Mouse (Mus musculus) ES-E14 (cell line): ENCODE measurements around the gene Nfx1.

ENCODE experiments used
- CHD2 ChIP-seq: IDR thresholded peaks from 2 replicates; pipeline ENCODE4 v1.6.1; 2014; ENCODE audit warnings: mild to moderate bottlenecking, low read depth, low read length, inconsistent platforms
- MAFK ChIP-seq: IDR thresholded peaks from 2 replicates; pipeline ENCODE4 v1.6.1; 2014; ENCODE audit warnings: mild to moderate bottlenecking, low read depth, low read length, inconsistent platforms; ENCODE audit not compliant: insufficient read depth
- ZC3H11A ChIP-seq: IDR thresholded peaks from 2 replicates; pipeline ENCODE4 v1.6.1; 2012; ENCODE audit warnings: low read depth, mild to moderate bottlenecking, inconsistent platforms, low read length, borderline replicate concordance
- ZNF384 ChIP-seq: IDR thresholded peaks from 2 replicates; pipeline ENCODE4 v1.6.1; 2012; ENCODE audit warnings: low read depth, low read length, inconsistent platforms

- TF ChIP-seq CHD2 = no peak
- no peak for TF ChIP-seq MAFK
- TF ChIP-seq ZNF384 = no peak
- TF ChIP-seq ZC3H11A = no peak
Measured at GRCm38 (mm10) chr4:41056742-41057332, 86.1 kb downstream of the Nfx1 start.
